Mouse (Mus musculus): ENCODE data around the gene Cfap44. TPM values are rescaled to one million over a fixed set of nuclear protein-coding genes. Genes with fewer than 3 reads are reported as not detected.

The Cfap44 gene
- polyA plus RNA-seq, 1 experiment from 2014 or later, result 0.20 TPM

- Histone ChIP-seq H3K9me3 (replicated peaks; ENCODE audit: control insufficient read depth, low read length) (no peaks in the 10 kb centered on the region), H3K4me1 (ENCODE audit: control insufficient read depth, insufficient read depth, low read length) (0 out of 2 replicates have a peak, but pooled peaks cover 6% of the 10 kb centered on the region), H3K9ac (ENCODE audit: low read length) (no peak overlapping the region), H3K4me3 (ENCODE audit: low read length) (no peak overlapping the region), H3K27me3 (ENCODE audit: control insufficient read depth, insufficient read depth, low read length) (no peaks in the 10 kb centered on the region), H3K27ac (ENCODE audit: low read length) (no peak overlapping the region), H3K4me2 (ENCODE audit: low read depth, low read length) (no peak overlapping the region), H3K36me3 (ENCODE audit: control insufficient read depth, insufficient read depth) (peaks cover 19% of the 10 kb centered on the region)
- WGBS, result 74% methylated on average over 15 of the region's 15 CpGs
- no peak for ATAC-seq (replicated peaks; ENCODE audit: extremely low read depth, insufficient read depth, low FRiP score)
Observed at GRCm38 (mm10) chr16:44496971-44497464, 102.4 kb downstream of the Cfap44 start.

GRCm38 (mm10) chr16:44498447-44498846 is 103.9 kb downstream of the Cfap44 start:
- 83% methylated on average over 3 of the region's 3 CpGs for WGBS
- no peak for ATAC-seq (replicated peaks; ENCODE audit: extremely low read depth, insufficient read depth, low FRiP score)
- H3K4me3 ChIP-seq (ENCODE audit: low read length), result no peak overlapping the region
- H3K4me1 ChIP-seq (ENCODE audit: control insufficient read depth, insufficient read depth, low read length), result peaks cover 14% of the 10 kb centered on the region
- no peak overlapping the region for H3K4me2 ChIP-seq (ENCODE audit: low read depth, low read length)
- no peaks in the 10 kb centered on the region for H3K27me3 ChIP-seq (ENCODE audit: control insufficient read depth, insufficient read depth, low read length)
- no peak overlapping the region for H3K9ac ChIP-seq (ENCODE audit: low read length)
- no peaks in the 10 kb centered on the region for H3K9me3 ChIP-seq (replicated peaks; ENCODE audit: control insufficient read depth, low read length)
- H3K36me3 ChIP-seq (ENCODE audit: control insufficient read depth, insufficient read depth), result peaks cover 19% of the 10 kb centered on the region
- no peak overlapping the region for H3K27ac ChIP-seq (ENCODE audit: low read length)

- Histone ChIP-seq H3K27ac (ENCODE audit: low read length) (no peak overlapping the region), H3K36me3 (ENCODE audit: control insufficient read depth, insufficient read depth) (peaks cover 16% of the 10 kb centered on the region), H3K9me3 (replicated peaks; ENCODE audit: control insufficient read depth, low read length) (peaks cover 8% of the 10 kb centered on the region), H3K4me2 (ENCODE audit: low read depth, low read length) (no peak overlapping the region), H3K4me1 (ENCODE audit: control insufficient read depth, insufficient read depth, low read length) (peaks cover 10% of the 10 kb centered on the region), H3K9ac (ENCODE audit: low read length) (no peak overlapping the region), H3K27me3 (ENCODE audit: control insufficient read depth, insufficient read depth, low read length) (no peaks in the 10 kb centered on the region), H3K4me3 (ENCODE audit: low read length) (no peak overlapping the region)
- no peak for ATAC-seq (replicated peaks; ENCODE audit: extremely low read depth, insufficient read depth, low FRiP score)
- 88% methylated on average over 10 of the region's 10 CpGs for WGBS
Observed at GRCm38 (mm10) chr16:44501783-44502182, 107.2 kb downstream of the Cfap44 start.

- H3K36me3 ChIP-seq (ENCODE audit: control insufficient read depth, insufficient read depth), result peaks cover 16% of the 10 kb centered on the region
Observed at GRCm38 (mm10) chr16:44502325-44502724, 107.7 kb downstream of the Cfap44 start.

GRCm38 (mm10) chr16:44502895-44503575 is 108.4 kb downstream of the Cfap44 start:
- peaks cover 10% of the 10 kb centered on the region for H3K4me1 ChIP-seq (ENCODE audit: control insufficient read depth, insufficient read depth, low read length)
- ATAC-seq (replicated peaks; ENCODE audit: extremely low read depth, insufficient read depth, low FRiP score), result peak; percentile 71
- WGBS, result 32% methylated on average over 8 of the region's 8 CpGs
- no peak overlapping the region for H3K9ac ChIP-seq (ENCODE audit: low read length)
- peaks cover 16% of the 10 kb centered on the region for H3K36me3 ChIP-seq (ENCODE audit: control insufficient read depth, insufficient read depth)
- H3K27ac ChIP-seq (ENCODE audit: low read length), result peak overlapping the region; percentile 56
- H3K4me2 ChIP-seq (ENCODE audit: low read depth, low read length), result no peak overlapping the region
- no peaks in the 10 kb centered on the region for H3K27me3 ChIP-seq (ENCODE audit: control insufficient read depth, insufficient read depth, low read length)
- peaks cover 8% of the 10 kb centered on the region for H3K9me3 ChIP-seq (replicated peaks; ENCODE audit: control insufficient read depth, low read length)
- H3K4me3 ChIP-seq (ENCODE audit: low read length), result no peak overlapping the region

More at GRCm38 (mm10) chr16:44502325-44502724, 107.7 kb downstream of the Cfap44 start:
- ATAC-seq (replicated peaks; ENCODE audit: extremely low read depth, insufficient read depth, low FRiP score), result no peak
- Histone ChIP-seq H3K9me3 (replicated peaks; ENCODE audit: control insufficient read depth, low read length) (peaks cover 8% of the 10 kb centered on the region), H3K27ac (ENCODE audit: low read length) (no peak overlapping the region; the same call in 1 of the 2 replicates), H3K9ac (ENCODE audit: low read length) (no peak overlapping the region), H3K4me3 (ENCODE audit: low read length) (no peak overlapping the region), H3K27me3 (ENCODE audit: control insufficient read depth, insufficient read depth, low read length) (no peaks in the 10 kb centered on the region), H3K4me1 (ENCODE audit: control insufficient read depth, insufficient read depth, low read length) (peaks cover 10% of the 10 kb centered on the region), H3K4me2 (ENCODE audit: low read depth, low read length) (no peak overlapping the region)
- WGBS, result 43% methylated on average over 7 of the region's 7 CpGs

GRCm38 (mm10) chr16:44505243-44505642 is 110.6 kb downstream of the Cfap44 start:
- Histone ChIP-seq H3K36me3 (ENCODE audit: control insufficient read depth, insufficient read depth) (peaks cover 5% of the 10 kb centered on the region; the same call in 1 of the 2 replicates), H3K27ac (ENCODE audit: low read length) (no peak overlapping the region), H3K9ac (ENCODE audit: low read length) (no peak overlapping the region), H3K27me3 (ENCODE audit: control insufficient read depth, insufficient read depth, low read length) (no peaks in the 10 kb centered on the region), H3K9me3 (replicated peaks; ENCODE audit: control insufficient read depth, low read length) (peaks cover 8% of the 10 kb centered on the region), H3K4me3 (ENCODE audit: low read length) (no peak overlapping the region), H3K4me1 (ENCODE audit: control insufficient read depth, insufficient read depth, low read length) (peaks cover 14% of the 10 kb centered on the region), H3K4me2 (ENCODE audit: low read depth, low read length) (no peak overlapping the region)
- no peak for ATAC-seq (replicated peaks; ENCODE audit: extremely low read depth, insufficient read depth, low FRiP score)
- whole genome bisulfite sequencing, result 84% methylated on average over 1 of the region's 1 CpGs

- Histone ChIP-seq H3K4me2 (ENCODE audit: low read depth, low read length) (no peak overlapping the region), H3K4me3 (ENCODE audit: low read length) (no peak overlapping the region), H3K27me3 (ENCODE audit: control insufficient read depth, insufficient read depth, low read length) (no peaks in the 10 kb centered on the region), H3K9me3 (replicated peaks; ENCODE audit: control insufficient read depth, low read length) (peaks cover 8% of the 10 kb centered on the region), H3K9ac (ENCODE audit: low read length) (no peak overlapping the region), H3K27ac (ENCODE audit: low read length) (no peak overlapping the region), H3K36me3 (ENCODE audit: control insufficient read depth, insufficient read depth) (peaks cover 2% of the 10 kb centered on the region; the same call in 1 of the 2 replicates), H3K4me1 (ENCODE audit: control insufficient read depth, insufficient read depth, low read length) (peaks cover 14% of the 10 kb centered on the region)
- WGBS, result 62% methylated on average over 10 of the region's 10 CpGs
- ATAC-seq (replicated peaks; ENCODE audit: extremely low read depth, insufficient read depth, low FRiP score), result no peak
Observed at GRCm38 (mm10) chr16:44507027-44507929, 112.7 kb downstream of the Cfap44 start.

- Histone ChIP-seq H3K4me1 (ENCODE audit: control insufficient read depth, insufficient read depth, low read length) (peaks cover 10% of the 10 kb centered on the region), H3K4me3 (ENCODE audit: low read length) (no peak overlapping the region), H3K9ac (ENCODE audit: low read length) (no peak overlapping the region), H3K4me2 (ENCODE audit: low read depth, low read length) (no peak overlapping the region), H3K9me3 (replicated peaks; ENCODE audit: control insufficient read depth, low read length) (peaks cover 8% of the 10 kb centered on the region), H3K27me3 (ENCODE audit: control insufficient read depth, insufficient read depth, low read length) (no peaks in the 10 kb centered on the region), H3K27ac (ENCODE audit: low read length) (no peak overlapping the region), H3K36me3 (ENCODE audit: control insufficient read depth, insufficient read depth) (peaks cover 2% of the 10 kb centered on the region; the same call in 1 of the 2 replicates)
- 70% methylated on average over 5 of the region's 5 CpGs for WGBS
- no peak for ATAC-seq (replicated peaks; ENCODE audit: extremely low read depth, insufficient read depth, low FRiP score)
Observed at GRCm38 (mm10) chr16:44508025-44508424, 113.4 kb downstream of the Cfap44 start.
